Mouse (Mus musculus): ENCODE results near the gene Acsl1. TPM values are rescaled to one million over a fixed set of nuclear protein-coding genes. Genes with fewer than 3 reads are reported as not detected.
"Not testable (repeated sequence)": the region's sequence is repeated elsewhere in the genome, so short reads cannot be mapped to it uniquely, and the experiment has no call there.

Gene Acsl1
- polyA plus RNA-seq, 1 experiment from 2014 or later, result 16.1 TPM

- Histone ChIP-seq H3K4me1 (ENCODE audit: control insufficient read depth, insufficient read depth, low read length) (no peaks in the 10 kb centered on the region), H3K27me3 (ENCODE audit: control insufficient read depth, insufficient read depth, low read length) (no peaks in the 10 kb centered on the region), H3K36me3 (ENCODE audit: control insufficient read depth, insufficient read depth, low read length) (peaks cover 24% of the 10 kb centered on the region), H3K4me2 (replicated peaks; ENCODE audit: low read depth, low read length) (no peak overlapping the region), H3K9me3 (ENCODE audit: control insufficient read depth, low read length) (no peaks in the 10 kb centered on the region), H3K27ac (ENCODE audit: low read depth, low read length) (no peak overlapping the region), H3K4me3 (ENCODE audit: low read length) (no peak overlapping the region), H3K9ac (ENCODE audit: low read depth, low read length) (no peak overlapping the region)
- no peak for ATAC-seq (ENCODE audit: low FRiP score, low TSS enrichment)
- 88% methylated on average over 19 of the region's 19 CpGs for WGBS
Observed at GRCm38 (mm10) chr8:46569659-46570441, 99.0 kb downstream of the Acsl1 start.

- Histone ChIP-seq H3K9me3 (ENCODE audit: control insufficient read depth, low read length) (no peaks in the 10 kb centered on the region), H3K4me2 (replicated peaks; ENCODE audit: low read depth, low read length) (no peak overlapping the region), H3K27me3 (ENCODE audit: control insufficient read depth, insufficient read depth, low read length) (no peaks in the 10 kb centered on the region), H3K9ac (ENCODE audit: low read depth, low read length) (no peak overlapping the region), H3K4me3 (ENCODE audit: low read length) (no peak overlapping the region), H3K36me3 (ENCODE audit: control insufficient read depth, insufficient read depth, low read length) (peaks cover 26% of the 10 kb centered on the region), H3K4me1 (ENCODE audit: control insufficient read depth, insufficient read depth, low read length) (no peaks in the 10 kb centered on the region), H3K27ac (ENCODE audit: low read depth, low read length) (no peak overlapping the region)
- WGBS, result 91% methylated on average over 9 of the region's 14 CpGs
- ATAC-seq (ENCODE audit: low FRiP score, low TSS enrichment), result no peak; the same call in 1 of the 2 replicates
Observed at GRCm38 (mm10) chr8:46570673-46571072, 99.8 kb downstream of the Acsl1 start.

GRCm38 (mm10) chr8:46573446-46573845 lies 102.6 kb downstream of the Acsl1 start:
- ATAC-seq (ENCODE audit: low FRiP score, low TSS enrichment), result no peak
- Histone ChIP-seq H3K4me1 (ENCODE audit: control insufficient read depth, insufficient read depth, low read length) (no peaks in the 10 kb centered on the region), H3K9me3 (ENCODE audit: control insufficient read depth, low read length) (no peaks in the 10 kb centered on the region), H3K4me3 (ENCODE audit: low read length) (no peak overlapping the region), H3K9ac (ENCODE audit: low read depth, low read length) (no peak overlapping the region), H3K27ac (ENCODE audit: low read depth, low read length) (no peak overlapping the region), H3K27me3 (ENCODE audit: control insufficient read depth, insufficient read depth, low read length) (no peaks in the 10 kb centered on the region), H3K36me3 (ENCODE audit: control insufficient read depth, insufficient read depth, low read length) (peaks cover 49% of the 10 kb centered on the region), H3K4me2 (replicated peaks; ENCODE audit: low read depth, low read length) (no peak overlapping the region)
- WGBS, result 95% methylated on average over 2 of the region's 2 CpGs

GRCm38 (mm10) chr8:46573964-46574363 lies 103.1 kb downstream of the Acsl1 start:
- Histone ChIP-seq H3K27ac (ENCODE audit: low read depth, low read length) (no peak overlapping the region), H3K4me3 (ENCODE audit: low read length) (no peak overlapping the region), H3K27me3 (ENCODE audit: control insufficient read depth, insufficient read depth, low read length) (no peaks in the 10 kb centered on the region), H3K9ac (ENCODE audit: low read depth, low read length) (no peak overlapping the region), H3K36me3 (ENCODE audit: control insufficient read depth, insufficient read depth, low read length) (peaks cover 54% of the 10 kb centered on the region), H3K4me1 (ENCODE audit: control insufficient read depth, insufficient read depth, low read length) (no peaks in the 10 kb centered on the region), H3K9me3 (ENCODE audit: control insufficient read depth, low read length) (no peaks in the 10 kb centered on the region), H3K4me2 (replicated peaks; ENCODE audit: low read depth, low read length) (no peak overlapping the region)
- no peak for ATAC-seq (ENCODE audit: low FRiP score, low TSS enrichment)
- 91% methylated on average over 2 of the region's 2 CpGs for WGBS

GRCm38 (mm10) chr8:46578794-46579193 lies 108.0 kb downstream of the Acsl1 start:
- 94% methylated on average over 9 of the region's 9 CpGs for WGBS
- ATAC-seq (ENCODE audit: low FRiP score, low TSS enrichment), result no peak
- no peaks in the 10 kb centered on the region for H3K9me3 ChIP-seq (ENCODE audit: control insufficient read depth, low read length)
- peaks cover 57% of the 10 kb centered on the region for H3K36me3 ChIP-seq (ENCODE audit: control insufficient read depth, insufficient read depth, low read length)
- H3K27me3 ChIP-seq (ENCODE audit: control insufficient read depth, insufficient read depth, low read length), result no peaks in the 10 kb centered on the region
- H3K4me3 ChIP-seq (ENCODE audit: low read length), result no peak overlapping the region
- H3K9ac ChIP-seq (ENCODE audit: low read depth, low read length), result no peak overlapping the region
- H3K27ac ChIP-seq (ENCODE audit: low read depth, low read length), result no peak overlapping the region
- H3K4me1 ChIP-seq (ENCODE audit: control insufficient read depth, insufficient read depth, low read length), result no peaks in the 10 kb centered on the region
- H3K4me2 ChIP-seq (replicated peaks; ENCODE audit: low read depth, low read length), result no peak overlapping the region

GRCm38 (mm10) chr8:46584328-46584727 lies 113.5 kb downstream of the Acsl1 start:
- not testable (repeated sequence) for H3K4me3 ChIP-seq (ENCODE audit: low read length); H3K4me1 ChIP-seq (ENCODE audit: control insufficient read depth, insufficient read depth, low read length); H3K27ac ChIP-seq (ENCODE audit: low read depth, low read length); H3K9me3 ChIP-seq (ENCODE audit: control insufficient read depth, low read length); H3K4me2 ChIP-seq (replicated peaks; ENCODE audit: low read depth, low read length); H3K9ac ChIP-seq (ENCODE audit: low read depth, low read length); H3K27me3 ChIP-seq (ENCODE audit: control insufficient read depth, insufficient read depth, low read length); ATAC-seq (ENCODE audit: low FRiP score, low TSS enrichment)
- H3K36me3 ChIP-seq (ENCODE audit: control insufficient read depth, insufficient read depth, low read length), result peaks cover 13% of the 10 kb centered on the region; the same call in 1 of the 2 replicates
- WGBS, result 35% methylated on average over 3 of the region's 4 CpGs

- no peak for ATAC-seq (ENCODE audit: low FRiP score, low TSS enrichment)
- H3K4me2 ChIP-seq (replicated peaks; ENCODE audit: low read depth, low read length), result no peak overlapping the region
- H3K27me3 ChIP-seq (ENCODE audit: control insufficient read depth, insufficient read depth, low read length), result no peaks in the 10 kb centered on the region
- H3K27ac ChIP-seq (ENCODE audit: low read depth, low read length), result no peak overlapping the region
- 82% methylated on average over 3 of the region's 3 CpGs for WGBS
- no peak overlapping the region for H3K9ac ChIP-seq (ENCODE audit: low read depth, low read length)
- H3K4me1 ChIP-seq (ENCODE audit: control insufficient read depth, insufficient read depth, low read length), result no peaks in the 10 kb centered on the region
- no peak overlapping the region for H3K4me3 ChIP-seq (ENCODE audit: low read length)
- peaks cover 4% of the 10 kb centered on the region; the same call in 1 of the 2 replicates for H3K36me3 ChIP-seq (ENCODE audit: control insufficient read depth, insufficient read depth, low read length)
- no peaks in the 10 kb centered on the region for H3K9me3 ChIP-seq (ENCODE audit: control insufficient read depth, low read length)
Observed at GRCm38 (mm10) chr8:46585576-46585975, 114.7 kb downstream of the Acsl1 start.

Other genes with a start within 250 kb of the Acsl1 start
- not detected in 2 replicates for gene Helt, start 176.4 kb upstream of the Acsl1 start, polyA plus RNA-seq (2014; fragmentation: Nextera tagmentation; extraction: Ambion mirVana)
- gene Cenpu, start 81.0 kb downstream of the Acsl1 start, polyA plus RNA-seq (2014; fragmentation: Nextera tagmentation; extraction: Ambion mirVana), result 19.4 and 24.5 TPM in 2 replicates
- gene Primpol, start 146.2 kb downstream of the Acsl1 start, polyA plus RNA-seq (2014; fragmentation: Nextera tagmentation; extraction: Ambion mirVana), result 10.6 and 15.1 TPM in 2 replicates
- 45.9 and 69.4 TPM in 2 replicates for gene Casp3, start 146.3 kb downstream of the Acsl1 start, polyA plus RNA-seq (2014; fragmentation: Nextera tagmentation; extraction: Ambion mirVana)